Mouse (Mus musculus): ENCODE results near the gene Spint1.

Spint1 gene
- long read RNA-seq, experiment 1, partial matches to known transcripts, result 0 of 1 reads
- long read RNA-seq, experiment 1, other reads (novel, unspliced or antisense), result 0 of 1 reads
- long read RNA-seq, experiment 2, partial matches to known transcripts, result 0 of 3 reads
- long read RNA-seq, experiment 2, other reads (novel, unspliced or antisense), result 1 of 3 reads

GRCm38 (mm10) chr2:119237210-119237870, at the start of gene Spint1:
Gene Spint1, plus strand, starts transcription at chr2:119237362.
- intact Hi-C loops (cut with DNase I), result no loop called here

GRCm38 (mm10) chr2:119189029-119189710, 48.0 kb upstream of the Spint1 start:
- intact Hi-C loops (cut with DNase I), result loop anchor here (2.0 to 10.0 kb wide), 3 partner anchors 47 to 148 kb away; partner anchors contain the start of gene Rad51

GRCm38 (mm10) chr2:119190969-119191368, 46.2 kb upstream of the Spint1 start:
- intact Hi-C loops (cut with DNase I), result no loop called here

GRCm38 (mm10) chr2:119194140-119194539, 43.0 kb upstream of the Spint1 start:
- intact Hi-C loops (cut with DNase I), result no loop called here

- intact Hi-C loops (cut with DNase I), result no loop called here
These were observed 40.6 kb upstream of the Spint1 start for GRCm38 (mm10) chr2:119196316-119197108.

GRCm38 (mm10) chr2:119197493-119197892, 39.7 kb upstream of the Spint1 start:
- intact Hi-C loops (cut with DNase I), result no loop called here

- intact Hi-C loops (cut with DNase I), result no loop called here
These were observed 39.1 kb upstream of the Spint1 start for GRCm38 (mm10) chr2:119198049-119198448.

- intact Hi-C loops (cut with DNase I), result no loop called here
These were observed 38.2 kb upstream of the Spint1 start for GRCm38 (mm10) chr2:119198934-119199333.

- intact Hi-C loops (cut with DNase I), result no loop called here
These were observed 34.2 kb upstream of the Spint1 start for GRCm38 (mm10) chr2:119202914-119203453.

- intact Hi-C loops (cut with DNase I), result no loop called here
These were observed 33.2 kb upstream of the Spint1 start for GRCm38 (mm10) chr2:119203871-119204460.

GRCm38 (mm10) chr2:119207961-119208343, 29.2 kb upstream of the Spint1 start:
- intact Hi-C loops (cut with DNase I), result no loop called here

GRCm38 (mm10) chr2:119208344-119209175, 28.6 kb upstream of the Spint1 start, which contains the start of the genes Zfyve19 and Dnajc17:
Gene Zfyve19, plus strand, starts transcription at chr2:119208617.
Gene Dnajc17, minus strand, starts transcription at chr2:119208795.
- intact Hi-C loops (cut with DNase I), result no loop called here

GRCm38 (mm10) chr2:119209176-119209507, 28.0 kb upstream of the Spint1 start:
- intact Hi-C loops (cut with DNase I), result no loop called here

- intact Hi-C loops (cut with DNase I), result no loop called here
These were observed 7.1 kb upstream of the Spint1 start, which contains the start of gene Ppp1r14d for GRCm38 (mm10) chr2:119229775-119230704. Gene Ppp1r14d, minus strand, starts transcription at chr2:119229906.

- intact Hi-C loops (cut with DNase I), result no loop called here
These were observed 416 bp upstream of the Spint1 start for GRCm38 (mm10) chr2:119236682-119237209.

- intact Hi-C loops (cut with DNase I), result no loop called here
These were observed 684 bp downstream of the Spint1 start for GRCm38 (mm10) chr2:119237871-119238220.

GRCm38 (mm10) chr2:119238671-119239070, 1.5 kb downstream of the Spint1 start:
- intact Hi-C loops (cut with DNase I), result no loop called here

- intact Hi-C loops (cut with DNase I), result no loop called here
These were observed 3.1 kb downstream of the Spint1 start for GRCm38 (mm10) chr2:119240075-119240818.

Data from adrenal gland (tissue).